Mouse (Mus musculus): ENCODE results near the gene Fam221b.
A peak's percentile ranks its signal among the peaks of the same experiment; 100 is the strongest.

Gene Fam221b

GRCm38 (mm10) chr4:43657146-43657545, 11.8 kb downstream of the Fam221b start:
- DNase-seq (ENCODE audit: low read depth) = peak; percentile 66

GRCm38 (mm10) chr4:43656339-43657109, 12.4 kb downstream of the Fam221b start, which contains the start of gene Hint2:
TSS of gene Hint2 (minus strand) at chr4:43656466.
- DNase-seq (ENCODE audit: low read depth) = peak; percentile 99

GRCm38 (mm10) chr4:43655656-43656338, 13.1 kb downstream of the Fam221b start:
- no peak for DNase-seq (ENCODE audit: low read depth)

GRCm38 (mm10) chr4:43653161-43654015, 15.6 kb downstream of the Fam221b start, which contains the start of gene Spag8:
TSS of gene Spag8 (minus strand) at chr4:43653594.
- no peak for DNase-seq (ENCODE audit: low read depth)

GRCm38 (mm10) chr4:43652726-43653125, 16.2 kb downstream of the Fam221b start:
- DNase-seq (ENCODE audit: low read depth) = no peak

- DNase-seq (ENCODE audit: low read depth) = no peak
Observed at GRCm38 (mm10) chr4:43649783-43650182, 19.2 kb downstream of the Fam221b start.

- no peak for DNase-seq (ENCODE audit: low read depth)
Observed at GRCm38 (mm10) chr4:43640491-43640890, 28.5 kb downstream of the Fam221b start.

GRCm38 (mm10) chr4:43640076-43640475, 28.9 kb downstream of the Fam221b start:
- no peak for DNase-seq (ENCODE audit: low read depth)

- no peak for DNase-seq (ENCODE audit: low read depth)
Observed at GRCm38 (mm10) chr4:43636751-43637150, 32.2 kb downstream of the Fam221b start.

GRCm38 (mm10) chr4:43634621-43635374, 34.1 kb downstream of the Fam221b start:
- DNase-seq (ENCODE audit: low read depth) = no peak

- DNase-seq (ENCODE audit: low read depth) = no peak
Observed at GRCm38 (mm10) chr4:43633736-43634135, 35.2 kb downstream of the Fam221b start.

GRCm38 (mm10) chr4:43633296-43633695, 35.6 kb downstream of the Fam221b start:
- DNase-seq (ENCODE audit: low read depth) = no peak

- no peak for DNase-seq (ENCODE audit: low read depth)
Observed at GRCm38 (mm10) chr4:43631956-43632920, 36.7 kb downstream of the Fam221b start.

- DNase-seq (ENCODE audit: low read depth) = no peak
Observed at GRCm38 (mm10) chr4:43631046-43631955, 37.6 kb downstream of the Fam221b start, which contains the start of gene Npr2. TSS of gene Npr2 (plus strand) at chr4:43631935.

- DNase-seq (ENCODE audit: low read depth) = no peak
Observed at GRCm38 (mm10) chr4:43630671-43631045, 38.3 kb downstream of the Fam221b start.

GRCm38 (mm10) chr4:43630030-43630581, 38.8 kb downstream of the Fam221b start:
- peak; percentile 82 for DNase-seq (ENCODE audit: low read depth)

- no peak for DNase-seq (ENCODE audit: low read depth)
Observed at GRCm38 (mm10) chr4:43629106-43629817, 39.7 kb downstream of the Fam221b start.

- no peak for DNase-seq (ENCODE audit: low read depth)
Observed at GRCm38 (mm10) chr4:43620146-43620778, 48.7 kb downstream of the Fam221b start.
